Mouse (Mus musculus) stomach, postnatal 0 days (tissue): ENCODE measurements around the gene Praf2. TPM values are rescaled to one million over a fixed set of nuclear protein-coding genes. Genes with fewer than 3 reads are reported as not detected.

Source experiments
- ATAC-seq: fragments of 200-750 bp; cut with Nextera tagmentation; 2 replicates; pipeline ENCODE4 v1.8.0; 2017; ENCODE audit not compliant: low FRiP score, low TSS enrichment
- DNase-seq: peaks from one replicate; pipeline ENCODE4 v3.0.0-alpha.2; 2016; ENCODE audit warnings: low spot score
- H3K27ac ChIP-seq: fragments of 300-500 bp; sonication (generic); replicated peaks from 2 replicates; pipeline ENCODE4 v1.5.1; 2014; ENCODE audit warnings: mild to moderate bottlenecking, control low read depth
- H3K27me3 ChIP-seq: fragments of 300-500 bp; sonication (generic); 2 replicates; pipeline ENCODE4 v1.6.1; 2014; ENCODE audit warnings: low read length; ENCODE audit not compliant: control insufficient read depth, insufficient read depth
- H3K36me3 ChIP-seq: fragments of 300-500 bp; sonication (generic); 2 replicates; pipeline ENCODE4 v1.6.1; 2014; ENCODE audit warnings: low read length, mixed read lengths; ENCODE audit not compliant: control insufficient read depth, insufficient read depth
- H3K4me1 ChIP-seq: fragments of 300-500 bp; sonication (generic); replicated peaks from 2 replicates; pipeline ENCODE4 v1.6.1; 2014; ENCODE audit warnings: antibody characterized with exemption; ENCODE audit not compliant: control insufficient read depth, insufficient read depth
- H3K4me2 ChIP-seq: fragments of 300-500 bp; sonication (generic); replicated peaks from 2 replicates; pipeline ENCODE4 v1.6.1; 2014; ENCODE audit warnings: low read depth, mild to moderate bottlenecking, control low read depth, moderate library complexity
- H3K4me3 ChIP-seq: fragments of 300-500 bp; sonication (generic); 2 replicates; pipeline ENCODE4 v1.5.1; 2014; ENCODE audit warnings: low read depth, low read length, control low read depth
- H3K9ac ChIP-seq: fragments of 300-500 bp; sonication (generic); 2 replicates; pipeline ENCODE4 v1.6.1; 2014; ENCODE audit warnings: mild to moderate bottlenecking, low read length, control low read depth, mixed read lengths
- H3K9me3 ChIP-seq: fragments of 300-500 bp; sonication (generic); 2 replicates; pipeline ENCODE4 v1.6.1; 2016; ENCODE audit warnings: low read length; ENCODE audit not compliant: control insufficient read depth
- CTCF ChIP-seq: IDR thresholded peaks from 2 replicates; pipeline ENCODE4 v1.5.1; 2016; ENCODE audit warnings: antibody characterized with exemption, low read depth, mild to moderate bottlenecking, moderate library complexity
- EP300 ChIP-seq: optimal IDR thresholded peaks from 2 replicates; pipeline ENCODE3; 2016; ENCODE audit warnings: antibody characterized with exemption
- WGBS: fragments of 180-500 bp; shearing (Covaris S2); extraction: QIAGEN DNeasy Blood & Tissue Kit; methylation state at CpG from one replicate; pipeline ENCODE4 v1.1.7; 2014; 5-methylcytosine and 5-hydroxymethylcytosine counted together
- polyA plus RNA-seq: library from polyadenylated mRNA; unstranded; fragments of >200 nt; fragmentation: Nextera tagmentation; extraction: Ambion mirVana; gene quantifications from 2 replicates; pipeline ENCODE4 v1.2.1, GENCODE M21; 2015

Praf2 gene
- polyA plus RNA-seq: 23.8 and 26.0 TPM in 2 replicates

- Histone ChIP-seq H3K9me3 (no peaks in the 10 kb centered on the region), H3K9ac (peak within 1 kb of the TSS; percentile 41; the same call in 1 of the 2 replicates), H3K4me3 (peak within 1 kb of the TSS; percentile 37), H3K27me3 (no peaks in the 10 kb centered on the region), H3K27ac (peak within 1 kb of the TSS; percentile 45), H3K4me2 (peak within 1 kb of the TSS; percentile 45), H3K36me3 (no peaks in the 10 kb centered on the region), H3K4me1 (no peaks in the 10 kb centered on the region)
- DNase-seq: peak; percentile 78
- 20% methylated on average over 39 of the region's 42 CpGs for WGBS
- TF ChIP-seq CTCF (peak; percentile 19; the same call in 1 of the 2 replicates), EP300 (no peak)
- peak; percentile 90 for ATAC-seq
Observed at GRCm38 (mm10) chrX:7728215-7728921, at the start of gene Praf2. Praf2 (plus strand) TSS chrX:7728439.

- WGBS: 24% methylated on average over 3 of the region's 3 CpGs
- ATAC-seq (no peak), DNase-seq (no peak)
- no peaks in the 10 kb centered on the region for H3K9me3 ChIP-seq
- H3K4me1 ChIP-seq: no peaks in the 10 kb centered on the region
- H3K27ac ChIP-seq: no peak overlapping the region
- H3K4me3 ChIP-seq: no peak overlapping the region
- no peak overlapping the region for H3K4me2 ChIP-seq
- TF ChIP-seq CTCF (peak; percentile 41), EP300 (no peak)
- H3K36me3 ChIP-seq: no peaks in the 10 kb centered on the region
- H3K27me3 ChIP-seq: no peaks in the 10 kb centered on the region
- no peak overlapping the region for H3K9ac ChIP-seq
Observed at GRCm38 (mm10) chrX:7678986-7679385, 49.3 kb upstream of the Praf2 start.

DNA sequence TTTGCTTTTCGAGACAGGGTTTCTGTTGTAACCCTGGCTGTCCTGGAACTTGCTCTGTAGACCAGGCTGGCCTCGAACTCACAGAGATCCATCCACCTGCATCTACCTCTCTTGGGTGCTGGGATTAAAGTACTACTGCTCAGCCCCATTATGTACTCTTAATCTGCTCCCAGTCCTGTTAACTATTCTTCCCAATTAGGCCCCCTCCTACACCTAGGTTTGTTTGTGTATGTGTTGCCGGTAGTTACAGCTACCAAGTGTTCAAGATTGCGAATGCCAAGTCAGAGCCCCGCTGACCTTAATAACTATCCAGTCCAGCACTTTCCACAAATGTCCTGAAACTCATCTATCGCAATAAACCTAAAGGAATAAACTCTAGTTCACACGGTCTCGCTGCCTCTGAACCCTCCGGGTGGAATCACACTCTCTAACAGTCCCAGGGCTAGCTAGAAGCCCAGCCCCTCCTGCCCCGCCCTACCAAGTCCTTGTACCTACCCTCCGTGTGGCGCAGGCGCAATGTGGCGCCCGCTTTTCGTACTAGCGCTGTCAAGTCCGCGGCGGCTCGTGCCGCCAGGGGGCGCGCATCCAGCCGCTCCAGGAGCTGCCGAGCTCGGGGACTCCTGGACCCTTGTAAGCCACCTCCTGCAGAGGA lies 48.7 kb upstream of the Praf2 start:
- DNase-seq (peak; percentile 91), ATAC-seq (peak; percentile 95)
- 26% methylated on average over 17 of the region's 27 CpGs for WGBS
- Histone ChIP-seq H3K27ac (no peak overlapping the region), H3K4me3 (peak overlapping the region; percentile 19; the same call in 1 of the 2 replicates), H3K4me1 (no peaks in the 10 kb centered on the region), H3K4me2 (peak overlapping the region; percentile 48), H3K27me3 (no peaks in the 10 kb centered on the region), H3K9ac (no peak overlapping the region), H3K9me3 (no peaks in the 10 kb centered on the region), H3K36me3 (no peaks in the 10 kb centered on the region)
- TF ChIP-seq CTCF (peak; percentile 85), EP300 (no peak)

DNA sequence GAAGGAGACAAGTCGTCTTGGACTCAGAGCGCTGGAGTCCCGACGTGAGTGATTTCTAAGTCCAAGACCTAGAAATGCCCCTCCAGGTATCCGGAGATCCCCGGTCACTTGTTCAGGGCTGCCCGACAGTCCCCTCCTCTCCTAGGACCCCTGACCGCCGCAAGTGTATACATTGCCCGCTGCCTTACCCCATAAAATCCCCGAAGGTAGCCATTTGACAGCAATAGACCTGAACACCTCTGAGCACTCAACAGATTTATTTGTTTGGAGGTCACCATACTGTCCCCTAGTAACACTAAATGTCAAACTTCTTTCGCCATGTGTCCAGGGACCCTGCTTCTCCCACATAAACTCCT lies 48.2 kb upstream of the Praf2 start:
- H3K27me3 ChIP-seq: no peaks in the 10 kb centered on the region
- H3K4me1 ChIP-seq: no peaks in the 10 kb centered on the region
- no peak for TF ChIP-seq EP300
- no peak for TF ChIP-seq CTCF
- peak; percentile 11; the same call in 1 of the 2 replicates for ATAC-seq
- peak overlapping the region; percentile 48 for H3K4me2 ChIP-seq
- 23% methylated on average over 12 of the region's 12 CpGs for WGBS
- H3K27ac ChIP-seq: no peak overlapping the region
- H3K9ac ChIP-seq: no peak overlapping the region
- no peaks in the 10 kb centered on the region for H3K36me3 ChIP-seq
- no peaks in the 10 kb centered on the region for H3K9me3 ChIP-seq
- DNase-seq: no peak
- H3K4me3 ChIP-seq: peak overlapping the region; percentile 19; the same call in 1 of the 2 replicates

DNA sequence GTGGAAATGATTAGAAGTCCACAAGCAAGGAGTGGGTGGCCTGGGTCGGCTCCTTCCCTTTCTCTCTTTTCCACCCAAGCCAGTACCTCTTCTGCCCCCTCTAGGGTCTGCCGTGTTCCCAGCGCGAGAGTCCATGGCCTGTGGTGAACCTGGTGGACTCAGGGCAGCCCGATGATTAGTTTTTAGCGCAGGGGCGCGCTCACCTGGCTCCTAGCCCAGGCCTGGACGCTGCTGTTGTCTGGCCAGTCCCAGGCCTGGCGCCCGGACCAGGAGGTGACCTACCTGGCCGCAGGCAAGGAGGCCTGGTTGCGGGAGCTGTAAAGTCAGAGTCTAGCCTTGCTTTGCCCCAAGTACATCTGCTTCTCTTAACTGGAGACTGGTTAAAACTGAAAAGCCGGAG lies 47.4 kb upstream of the Praf2 start, which contains the start of gene Magix:
Magix (minus strand) TSS at position 388 of the 400 bp plus-strand sequence.
- ATAC-seq: peak; percentile 51; the same call in 1 of the 2 replicates
- Histone ChIP-seq H3K9ac (no peak within 1 kb of the TSS), H3K4me2 (peak within 1 kb of the TSS; percentile 48), H3K36me3 (no peaks in the 10 kb centered on the region), H3K9me3 (no peaks in the 10 kb centered on the region), H3K4me1 (no peaks in the 10 kb centered on the region), H3K4me3 (peak within 1 kb of the TSS; percentile 19; the same call in 1 of the 2 replicates), H3K27ac (no peak within 1 kb of the TSS), H3K27me3 (no peaks in the 10 kb centered on the region)
- no peak for TF ChIP-seq EP300
- TF ChIP-seq CTCF: no peak
- WGBS: 64% methylated on average over 14 of the region's 14 CpGs
- DNase-seq: no peak

GRCm38 (mm10) chrX:7688321-7688720 lies 39.9 kb upstream of the Praf2 start:
- H3K4me3 ChIP-seq: no peak overlapping the region

More at GRCm38 (mm10) chrX:7688321-7688720, 39.9 kb upstream of the Praf2 start:
- no peak for ATAC-seq
- Histone ChIP-seq H3K4me2 (no peak overlapping the region), H3K4me1 (no peaks in the 10 kb centered on the region), H3K27ac (no peak overlapping the region), H3K27me3 (no peaks in the 10 kb centered on the region), H3K9ac (no peak overlapping the region), H3K9me3 (no peaks in the 10 kb centered on the region), H3K36me3 (no peaks in the 10 kb centered on the region)
- WGBS: 96% methylated on average over 2 of the region's 2 CpGs
- no peak for DNase-seq
- TF ChIP-seq EP300 (no peak), CTCF (no peak)
